Mouse (Mus musculus): ENCODE measurements around the gene Mrpl57.

Mrpl57 gene

DNA sequence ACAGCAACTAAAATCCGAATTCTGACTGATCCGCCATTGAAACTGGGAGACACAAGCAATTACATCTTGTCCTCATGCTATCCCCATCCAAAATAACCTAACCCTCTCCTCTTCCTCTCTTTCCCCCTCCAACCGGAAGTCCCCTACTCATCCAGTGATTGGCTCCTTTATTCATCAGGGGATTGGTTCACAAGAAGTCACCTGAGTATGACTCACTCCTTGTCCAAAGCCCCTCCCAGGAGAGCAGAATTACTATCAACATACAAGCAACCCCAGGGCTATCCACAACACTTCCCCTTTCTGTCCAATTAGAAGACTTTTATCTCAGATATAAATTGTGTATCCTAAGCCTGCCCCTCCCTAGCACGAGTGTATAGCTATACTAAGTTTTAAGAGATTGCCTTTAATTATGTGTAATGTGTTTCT is 36.0 kb downstream of the Mrpl57 start:
- no peak for DNase-seq

- no peak for DNase-seq
Observed at GRCm38 (mm10) chr14:57863129-57863528, 37.1 kb downstream of the Mrpl57 start.

DNA sequence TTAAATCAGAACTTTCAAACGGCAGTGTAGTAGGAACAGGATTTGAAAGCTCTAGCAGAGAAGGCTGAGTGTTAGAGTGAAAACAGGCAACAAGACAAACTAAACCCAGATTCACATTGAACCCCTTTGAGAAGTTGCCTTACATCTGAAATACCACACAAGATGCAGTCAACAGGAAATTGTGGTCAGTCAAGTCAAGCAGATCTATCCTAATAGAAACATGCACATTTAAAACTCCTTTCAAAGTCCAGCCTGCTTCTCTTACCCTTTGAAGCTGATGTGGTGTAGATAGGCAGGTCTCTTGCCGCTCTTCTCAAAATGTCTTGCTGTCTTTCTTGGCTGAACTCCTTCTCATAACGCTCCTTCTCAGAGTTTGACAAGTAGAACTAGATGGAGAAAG is 39.2 kb downstream of the Mrpl57 start:
- no peak for DNase-seq

GRCm38 (mm10) chr14:57866676-57867276 is 40.7 kb downstream of the Mrpl57 start:
- no peak for DNase-seq

- DNase-seq: no peak
Observed at GRCm38 (mm10) chr14:57877921-57878320, 51.9 kb downstream of the Mrpl57 start.

Data from kidney, adult 18-20 months (tissue).